Mouse (Mus musculus) 416B (cell line): ENCODE results near the gene Creg1.

Experiments
- DNase-seq: peaks from one replicate; pipeline ENCODE4 v3.0.0; 2011; ENCODE audit warnings: low read depth

Gene Creg1

DNA sequence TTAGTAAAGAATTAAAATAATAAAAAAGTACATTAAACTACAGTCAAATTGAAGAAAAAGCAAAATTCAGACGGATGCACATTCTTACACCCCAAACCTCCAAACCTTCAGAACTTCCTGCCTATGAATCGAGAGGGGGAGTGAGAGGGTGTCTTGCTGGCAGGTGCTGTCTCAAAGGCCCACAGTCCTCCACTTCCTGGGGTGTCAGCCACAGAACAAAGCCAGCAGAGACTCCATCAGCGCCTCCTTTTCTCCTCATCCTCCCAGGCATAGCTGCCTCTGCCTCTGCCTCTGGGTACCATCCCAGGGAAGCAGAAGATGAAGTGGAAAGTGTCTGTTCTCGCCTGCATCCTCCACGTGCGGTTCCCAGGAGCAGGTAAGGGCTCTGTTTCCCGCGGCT is 25.0 kb downstream of the Creg1 start, which contains the start of gene Cd247:
Cd247 (plus strand) TSS at position 171 of the 400 bp plus-strand sequence.
- no peak for DNase-seq

GRCm38 (mm10) chr1:165789066-165789660 is 25.6 kb downstream of the Creg1 start:
- DNase-seq: no peak

GRCm38 (mm10) chr1:165789963-165790362 is 26.4 kb downstream of the Creg1 start:
- no peak for DNase-seq

GRCm38 (mm10) chr1:165790461-165791210 is 27.1 kb downstream of the Creg1 start:
- no peak for DNase-seq

DNA sequence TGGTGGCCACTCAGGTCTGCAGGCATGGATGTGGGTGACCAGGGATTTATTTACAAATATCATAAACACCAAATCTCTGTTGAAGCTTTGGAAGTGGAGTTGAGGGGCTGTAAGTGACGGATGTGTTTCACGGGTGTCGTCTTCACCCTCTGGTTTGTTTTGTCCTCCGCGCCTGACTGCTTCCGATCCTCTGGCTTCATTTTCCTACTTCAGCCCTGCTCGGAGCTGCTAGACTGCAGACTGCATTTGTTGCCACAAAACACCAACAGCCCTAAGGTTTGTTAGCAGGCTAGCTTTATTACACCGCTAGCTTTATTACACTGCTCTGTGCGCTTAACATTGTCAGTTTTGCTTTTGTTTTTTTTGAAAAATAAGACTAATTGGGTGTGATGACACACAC is 27.9 kb downstream of the Creg1 start:
- no peak for DNase-seq

DNA sequence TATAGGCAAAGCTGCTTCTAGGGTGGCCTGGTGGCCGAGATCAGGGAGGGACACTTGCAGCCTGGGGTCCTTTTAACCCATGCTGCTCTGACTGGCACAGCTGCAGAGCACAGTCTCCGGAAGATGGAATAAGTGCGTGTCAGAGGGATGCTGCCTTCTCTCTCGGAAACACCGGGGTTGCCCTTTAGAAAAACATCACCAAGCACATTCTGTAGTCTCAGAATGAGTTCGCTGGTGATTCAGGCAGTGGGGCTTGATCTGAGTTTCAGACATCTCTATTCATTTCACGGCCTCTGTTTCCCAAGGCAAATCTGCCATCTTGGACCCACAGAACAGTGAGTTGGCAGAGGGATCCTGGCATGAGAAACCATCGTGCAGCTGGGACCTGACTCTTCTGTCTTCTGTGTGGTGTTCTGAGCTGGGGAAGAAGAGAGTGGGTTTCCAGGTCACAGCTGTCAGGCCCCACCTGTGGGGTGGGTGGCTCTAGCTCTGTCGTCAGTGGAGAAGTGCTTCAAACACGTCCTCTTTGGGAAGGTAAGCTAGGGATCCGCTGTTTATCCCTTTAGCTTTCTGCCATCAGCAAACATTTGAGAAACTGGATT is 38.3 kb downstream of the Creg1 start:
- no peak for DNase-seq

- no peak for DNase-seq
Measured at GRCm38 (mm10) chr1:165803107-165803506, 39.6 kb downstream of the Creg1 start.

DNA sequence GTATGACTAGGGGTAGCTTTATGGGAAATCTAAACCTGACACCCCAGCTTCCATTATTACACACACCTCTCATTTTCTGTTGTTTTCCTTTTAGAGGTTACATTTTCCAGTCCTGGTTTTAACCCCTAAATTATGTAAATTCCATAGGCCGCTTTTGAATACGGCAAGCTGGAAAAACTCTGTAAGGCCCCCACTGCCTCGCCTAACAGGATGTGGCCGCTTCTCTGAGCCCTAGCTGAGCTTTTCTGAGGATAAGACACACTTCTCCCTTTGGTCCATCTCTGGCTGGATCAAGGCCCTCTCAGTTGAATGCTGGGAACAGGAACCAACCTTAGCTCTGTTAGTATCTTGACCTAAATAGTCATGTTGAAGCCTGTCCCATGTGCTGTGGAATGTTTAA is 40.6 kb downstream of the Creg1 start:
- no peak for DNase-seq

DNA sequence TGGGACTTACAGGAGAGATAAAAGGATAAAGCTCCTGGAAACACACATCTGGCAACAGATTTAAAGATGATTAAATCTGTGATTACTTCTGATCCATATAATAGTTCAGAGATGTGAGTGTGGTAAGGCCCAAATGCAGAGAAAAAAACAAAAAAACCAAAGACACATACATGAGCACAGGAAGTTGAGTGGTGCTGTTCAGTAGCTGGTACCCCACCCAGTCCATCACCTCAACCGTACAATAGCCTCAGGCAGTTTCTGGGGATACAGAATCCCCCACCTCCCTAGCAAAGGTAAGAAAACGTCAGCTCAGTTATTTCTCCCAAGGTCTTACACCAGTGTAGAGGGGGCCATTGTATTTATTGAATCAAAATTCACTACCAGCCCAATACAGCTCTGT is 47.1 kb downstream of the Creg1 start:
- no peak for DNase-seq

DNA sequence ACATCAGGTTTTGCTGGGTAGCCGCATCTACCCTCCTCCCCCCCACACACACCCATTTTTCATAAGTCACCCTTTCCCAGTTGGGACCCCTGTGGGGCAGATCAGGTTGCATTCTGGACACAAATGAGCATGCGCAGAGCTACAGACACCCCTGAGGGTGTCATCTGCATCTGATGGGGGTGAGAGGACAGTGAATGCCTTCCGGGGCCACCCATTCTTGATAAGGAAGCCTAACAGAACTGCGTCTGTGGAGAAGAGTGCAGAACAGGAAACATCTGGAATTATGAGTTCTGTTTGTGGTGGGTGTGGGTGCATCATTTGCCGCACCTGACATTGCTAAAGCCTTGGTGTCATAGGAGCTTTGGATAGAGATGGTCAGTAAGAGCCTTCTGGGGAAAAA is 47.6 kb downstream of the Creg1 start:
- DNase-seq: peak; percentile 19

- peak; percentile 11 for DNase-seq
Measured at GRCm38 (mm10) chr1:165812775-165813174, 49.2 kb downstream of the Creg1 start.

DNA sequence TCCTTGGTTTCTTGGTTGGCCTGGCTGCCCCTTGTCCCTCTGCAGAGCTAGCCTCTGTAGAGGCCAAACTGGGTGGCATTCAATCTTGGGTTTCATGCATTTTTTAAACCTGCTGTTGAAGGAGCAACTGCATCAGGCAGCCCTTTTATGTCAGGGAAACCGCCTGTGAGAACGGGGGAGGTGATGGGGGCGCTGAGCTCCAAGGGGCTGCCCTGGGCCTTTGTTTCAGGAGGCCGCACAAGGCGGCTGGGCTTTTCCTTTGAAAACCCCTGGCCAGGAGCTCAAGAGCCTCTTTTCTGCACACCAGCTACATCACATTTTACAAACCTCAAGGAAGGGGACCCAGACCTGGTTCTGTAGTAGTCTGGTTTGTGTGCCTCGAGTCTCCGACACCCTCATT is 50.6 kb downstream of the Creg1 start:
- no peak for DNase-seq

DNA sequence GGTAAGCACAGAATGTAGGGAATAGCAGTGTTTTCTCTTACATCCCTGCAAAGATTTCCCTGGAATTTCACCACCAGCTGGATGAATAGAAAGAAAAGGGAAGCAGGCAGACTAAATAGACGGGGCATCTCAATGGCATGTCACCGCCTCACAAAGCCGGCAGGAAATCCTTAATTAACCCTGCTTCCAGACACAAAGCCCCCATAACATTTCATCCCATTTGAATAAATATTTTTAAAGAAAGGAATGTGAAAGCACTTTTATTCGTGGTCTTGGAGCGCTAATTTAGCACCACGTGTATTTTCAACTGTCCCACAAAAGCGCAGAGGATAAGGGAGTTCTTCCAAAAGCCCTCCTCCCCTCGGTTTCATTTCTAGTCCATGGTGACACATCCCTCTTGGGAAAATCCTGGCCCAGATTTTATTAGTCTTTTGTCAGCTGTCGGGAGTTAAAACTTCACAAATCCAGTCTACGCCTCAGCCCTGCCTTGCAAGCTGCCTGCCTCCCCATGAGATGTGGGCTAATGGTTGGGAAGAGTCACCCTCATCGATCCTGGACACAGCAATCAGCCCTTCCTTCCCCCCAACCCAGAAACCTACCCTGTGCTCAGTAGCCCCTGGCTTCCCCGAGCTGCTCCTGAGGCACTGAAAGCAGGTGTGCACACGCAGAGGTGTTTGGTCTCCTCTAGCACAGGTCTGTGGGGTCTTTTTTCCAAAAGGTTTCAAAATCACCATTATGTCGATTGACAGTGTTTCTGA is 51.2 kb downstream of the Creg1 start:
- DNase-seq: no peak

GRCm38 (mm10) chr1:165816391-165816790 is 52.8 kb downstream of the Creg1 start:
- no peak for DNase-seq

DNA sequence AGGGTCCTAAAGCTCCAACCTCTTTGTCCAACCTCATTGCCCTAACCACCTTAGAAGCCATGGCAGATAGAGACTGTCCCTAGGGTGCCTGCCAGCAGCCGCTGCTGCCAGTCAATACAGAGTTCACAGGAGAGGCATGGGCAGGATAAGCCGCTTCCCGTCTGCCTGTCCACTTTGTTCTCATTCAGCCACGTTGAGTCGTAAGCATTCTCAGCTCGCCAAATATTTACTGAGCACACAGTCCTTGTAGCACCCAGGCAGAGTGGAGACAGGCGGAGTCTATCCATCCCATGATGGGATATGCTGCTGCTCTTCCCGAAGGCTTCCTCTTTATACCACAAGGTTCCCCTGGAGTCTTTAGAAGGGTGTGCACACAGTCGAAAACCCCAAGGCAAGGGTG is 53.7 kb downstream of the Creg1 start:
- DNase-seq: no peak

GRCm38 (mm10) chr1:165818145-165818860 is 54.8 kb downstream of the Creg1 start:
- DNase-seq: no peak

- DNase-seq: no peak
Measured at GRCm38 (mm10) chr1:165819147-165819546, 55.6 kb downstream of the Creg1 start.

GRCm38 (mm10) chr1:165822031-165822430 is 58.5 kb downstream of the Creg1 start:
- DNase-seq: no peak
